Mouse (Mus musculus) urinary bladder, postnatal 36 days (tissue): ENCODE results near the gene Clic6.

ENCODE experiments used
- DNase-seq, 2 experiments: peaks; one replicate each; pipeline ENCODE4 v3.0.0; 2022; ENCODE audit warnings: low spot score in 2 of 2, mixed read lengths in 1 of 2

Gene Clic6

GRCm38 (mm10) chr16:92524651-92525050 is 39.1 kb downstream of the Clic6 start:
- DNase-seq = no peak

- DNase-seq = no peak
These were observed 40.4 kb downstream of the Clic6 start for GRCm38 (mm10) chr16:92525919-92526318.

GRCm38 (mm10) chr16:92535258-92535657 is 49.7 kb downstream of the Clic6 start:
- DNase-seq = no peak

- DNase-seq = no peak
These were observed 52.8 kb downstream of the Clic6 start for GRCm38 (mm10) chr16:92538356-92538755.

- peak; percentile 15 to 38 for DNase-seq
These were observed 58.7 kb downstream of the Clic6 start for GRCm38 (mm10) chr16:92544264-92544663.

GRCm38 (mm10) chr16:92548651-92549050 is 63.1 kb downstream of the Clic6 start:
- DNase-seq = no peak

- no peak for DNase-seq
These were observed 66.0 kb downstream of the Clic6 start for GRCm38 (mm10) chr16:92551266-92552105.

- DNase-seq = no peak
These were observed 66.5 kb downstream of the Clic6 start for GRCm38 (mm10) chr16:92552106-92552382.

- DNase-seq = no peak
These were observed 67.3 kb downstream of the Clic6 start for GRCm38 (mm10) chr16:92552858-92553257.

GRCm38 (mm10) chr16:92555051-92555450 is 69.5 kb downstream of the Clic6 start:
- DNase-seq = peak in 1 of 2 experiments; percentile 18

- no peak for DNase-seq
These were observed 79.8 kb downstream of the Clic6 start for GRCm38 (mm10) chr16:92565291-92565690.

GRCm38 (mm10) chr16:92565708-92566107 is 80.2 kb downstream of the Clic6 start:
- DNase-seq = peak; percentile 84

- DNase-seq = no peak
These were observed 80.6 kb downstream of the Clic6 start for GRCm38 (mm10) chr16:92566146-92566545.

GRCm38 (mm10) chr16:92571246-92571645 is 85.7 kb downstream of the Clic6 start:
- no peak for DNase-seq

GRCm38 (mm10) chr16:92573193-92573592 is 87.7 kb downstream of the Clic6 start:
- no peak for DNase-seq

- no peak for DNase-seq
These were observed 90.3 kb downstream of the Clic6 start for GRCm38 (mm10) chr16:92575792-92576191.

GRCm38 (mm10) chr16:92577381-92577780 is 91.8 kb downstream of the Clic6 start:
- no peak for DNase-seq

GRCm38 (mm10) chr16:92578915-92579653 is 93.5 kb downstream of the Clic6 start:
- no peak for DNase-seq

- DNase-seq = no peak
These were observed 95.4 kb downstream of the Clic6 start for GRCm38 (mm10) chr16:92580981-92581380.

- DNase-seq = no peak
These were observed 96.2 kb downstream of the Clic6 start for GRCm38 (mm10) chr16:92581767-92582166.

GRCm38 (mm10) chr16:92587836-92588235 is 102.3 kb downstream of the Clic6 start:
- DNase-seq = no peak
